ENCODE assay signal across 8 mouse cellular contexts in the genomic region with DNA sequence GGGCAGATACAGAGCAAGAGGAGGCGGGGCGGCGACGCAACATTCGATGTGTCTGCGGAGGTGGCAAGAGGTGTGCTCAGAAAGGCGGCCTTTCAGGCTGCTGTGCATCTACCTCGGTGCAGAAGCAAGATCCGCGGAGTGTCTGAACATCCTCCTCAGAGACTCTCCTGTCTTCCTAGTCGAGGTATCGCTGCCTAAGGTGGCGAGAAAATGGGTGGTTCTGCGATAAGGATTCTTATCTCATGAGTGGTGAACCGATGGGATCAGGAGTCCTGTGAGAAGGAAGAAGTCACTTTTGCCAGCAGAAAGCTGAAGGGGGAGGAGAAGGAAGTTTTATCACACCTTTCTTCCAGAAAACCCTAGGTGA. TPM values are rescaled to one million over a fixed set of nuclear protein-coding genes. Genes with fewer than 3 reads are reported as not detected.
A peak's percentile ranks its signal among the peaks of the same experiment; 100 is the strongest.
DNase-seq lines count a peak whose midpoint lies in the region; ATAC-seq and TF ChIP-seq lines count a peak whose summit lies in the region.

No protein-coding gene starts in this region.

- TF ChIP-seq EP300 in CH12.LX (IDR thresholded peaks at IDR 0.05; ENCODE audit: low read length), result no peak

- H3K27me3 ChIP-seq in heart, embryonic 11.5 days (ENCODE audit: control insufficient read depth, insufficient read depth, low read length), result peaks cover 53% of the 10 kb centered on the region
- peaks cover 35% of the 10 kb centered on the region for H3K27me3 ChIP-seq in CH12.LX (replicated peaks)
- peaks cover 44% of the 10 kb centered on the region for H3K27me3 ChIP-seq in forebrain, embryonic 14.5 days (replicated peaks; ENCODE audit: control insufficient read depth, insufficient read depth, low read length)
- H3K27me3 ChIP-seq in liver, embryonic 15.5 days, result peaks cover 75% of the 10 kb centered on the region

- DNase-seq in heart, postnatal 25 days (ENCODE audit: low spot score), result no peak
- no peak for DNase-seq in CH12.LX (ENCODE audit: extremely low read depth)
- no peak for DNase-seq in forebrain, embryonic 14.5 days (ENCODE audit: low spot score)
- no peak for DNase-seq in Muller cell, postnatal 12 days (ENCODE audit: inconsistent ontology term)
- no peak for DNase-seq in urinary bladder, postnatal 10 days (ENCODE audit: low spot score)
- DNase-seq in right cerebral cortex, adult 18-20 months, result no peak

- TF ChIP-seq POLR2A in CH12.LX (IDR thresholded peaks at IDR 0.05; ENCODE audit: low read depth, low read length), result no peak

- no peaks in the 10 kb centered on the region for H3K9me3 ChIP-seq in heart, embryonic 11.5 days (replicated peaks; ENCODE audit: control insufficient read depth, low read length)
- H3K9me3 ChIP-seq in CH12.LX (replicated peaks; ENCODE audit: low read length), result no peaks in the 10 kb centered on the region
- H3K9me3 ChIP-seq in forebrain, embryonic 14.5 days (replicated peaks; ENCODE audit: control insufficient read depth, low read length), result no peaks in the 10 kb centered on the region
- H3K9me3 ChIP-seq in liver, embryonic 15.5 days (replicated peaks), result no peaks in the 10 kb centered on the region; the same call in 1 of the 2 replicates

- no peak for ATAC-seq in heart, embryonic 11.5 days (replicated peaks; ENCODE audit: insufficient number of reproducible peaks, low FRiP score, low TSS enrichment)
- no peak for ATAC-seq in forebrain, embryonic 14.5 days
- ATAC-seq in liver, embryonic 15.5 days (ENCODE audit: insufficient read depth), result no peak

- WGBS in heart, embryonic 11.5 days (ENCODE audit: insufficient replicate concordance), result 3% methylated on average over 15 of the region's 15 CpGs
- 3% methylated on average over 15 of the region's 15 CpGs for WGBS in forebrain, embryonic 14.5 days
- WGBS in liver, embryonic 15.5 days (ENCODE audit: insufficient replicate concordance), result 2% methylated on average over 15 of the region's 15 CpGs

- no peaks in the 10 kb centered on the region; the same call in 1 of the 2 replicates for H3K36me3 ChIP-seq in heart, embryonic 11.5 days (ENCODE audit: control insufficient read depth, insufficient read depth, low read length)
- peaks cover 14 to 28% of the 10 kb centered on the region in 2 experiments for H3K36me3 ChIP-seq in CH12.LX (replicated peaks in 1 of 2; ENCODE audit: control insufficient read depth in 1 of 2, insufficient read depth in 1 of 2, low read length in 1 of 2)
- peaks cover 15% of the 10 kb centered on the region; the same call in 1 of the 2 replicates for H3K36me3 ChIP-seq in forebrain, embryonic 14.5 days (ENCODE audit: control insufficient read depth, insufficient read depth, low read length)
- peaks cover 12% of the 10 kb centered on the region; the same call in 1 of the 2 replicates for H3K36me3 ChIP-seq in liver, embryonic 15.5 days (replicated peaks)

- dilution Hi-C loops in CH12.LX (cut with MboI; ENCODE audit: extremely low pct_ligation_motif_present, extremely low pct_unique_long_range_greater_than_20kb, low sequenced_read_pairs), result no loop called here

- H3K4me1 ChIP-seq in heart, embryonic 11.5 days (ENCODE audit: control insufficient read depth, insufficient read depth, low read length), result peaks cover 47% of the 10 kb centered on the region
- peaks cover 19 to 56% of the 10 kb centered on the region in 2 experiments for H3K4me1 ChIP-seq in CH12.LX (ENCODE audit: control insufficient read depth in 1 of 2, insufficient read depth in 2 of 2)
- H3K4me1 ChIP-seq in forebrain, embryonic 14.5 days (ENCODE audit: control insufficient read depth, insufficient read depth, low read length), result peaks cover 31% of the 10 kb centered on the region
- peaks cover 66% of the 10 kb centered on the region for H3K4me1 ChIP-seq in liver, embryonic 15.5 days (replicated peaks)

- peak overlapping the region; percentile 93 for H3K4me2 ChIP-seq in heart, embryonic 11.5 days
- peak overlapping the region; percentile 86 for H3K4me2 ChIP-seq in CH12.LX (ENCODE audit: insufficient read depth, low read depth, poor library complexity, severe bottlenecking)
- peak overlapping the region; percentile 77 for H3K4me2 ChIP-seq in forebrain, embryonic 14.5 days (ENCODE audit: low read length)
- peak overlapping the region; percentile 92 for H3K4me2 ChIP-seq in liver, embryonic 15.5 days

- TF ChIP-seq RAD21 in CH12.LX (IDR thresholded peaks at IDR 0.05; ENCODE audit: low read depth, low read length), result no peak

- in situ Hi-C loops in CH12.LX (cut with MboI; ENCODE audit: low pct_ligation_motif_present, low pct_unique_long_range_greater_than_20kb, low sequenced_read_pairs), result loop anchor here (25.0 kb wide), 1 partner anchor 536 kb away; a partner anchor contains a TSS

- H3K4me3 ChIP-seq in heart, embryonic 11.5 days (ENCODE audit: low read depth, low read length), result peak overlapping the region; percentile 67
- peak overlapping the region; percentile 50 to 68 (median 53) for H3K4me3 ChIP-seq in CH12.LX (replicated peaks in 1 of 3; ENCODE audit: low read depth in 2 of 3, low read length in 2 of 3, poor library complexity in 1 of 3)
- peak overlapping the region; percentile 68 for H3K4me3 ChIP-seq in forebrain, embryonic 14.5 days (ENCODE audit: low read depth, low read length)
- peak overlapping the region; percentile 62 for H3K4me3 ChIP-seq in liver, embryonic 15.5 days (replicated peaks)

- intact Hi-C loops in heart, postnatal 25 days (cut with DNase I), result loop anchor here (10.0 kb wide), 2 partner anchors 311 to 349 kb away; a partner anchor contains a TSS

- no peak for TF ChIP-seq CTCF in CH12.LX (conservative IDR thresholded peaks at IDR 0.05 in 1 of 2, IDR thresholded peaks at IDR 0.05 in 1 of 2; ENCODE audit: low read depth in 2 of 2, low read length in 2 of 2)

- H3K9ac ChIP-seq in heart, embryonic 11.5 days (ENCODE audit: low read depth, low read length), result no peak overlapping the region; the same call in 1 of the 2 replicates
- peak overlapping the region; percentile 6; the same call in 1 of the 2 replicates for H3K9ac ChIP-seq in CH12.LX (ENCODE audit: insufficient read depth, low read depth)
- peak overlapping the region; percentile 62 for H3K9ac ChIP-seq in forebrain, embryonic 14.5 days (ENCODE audit: low read length)
- no peak overlapping the region for H3K9ac ChIP-seq in liver, embryonic 15.5 days

- H3K79me2 ChIP-seq in CH12.LX (replicated peaks; ENCODE audit: control insufficient read depth, extremely low read depth, insufficient read depth, poor library complexity, severe bottlenecking), result peaks cover 9% of the 10 kb centered on the region

- no peak overlapping the region for H3K27ac ChIP-seq in heart, embryonic 11.5 days (ENCODE audit: low read depth, low read length)
- no peak overlapping the region for H3K27ac ChIP-seq in CH12.LX (ENCODE audit: insufficient read depth, low read depth)
- H3K27ac ChIP-seq in forebrain, embryonic 14.5 days (ENCODE audit: low read depth, low read length), result no peak overlapping the region
- no peak overlapping the region for H3K27ac ChIP-seq in liver, embryonic 15.5 days (replicated peaks)

TF ChIP-seq in CH12.LX, 34 proteins besides CTCF, POLR2A, EP300 and RAD21:
- TF ChIP-seq NRF1 (IDR thresholded peaks at IDR 0.05; ENCODE audit: low read depth, low read length) (no peak), MAX (IDR thresholded peaks at IDR 0.05; ENCODE audit: low read length) (0 out of 2 replicates have a peak, but pooled peaks have one; percentile 25)

RNA-seq across cellular contexts. Expression of a gene that starts 4.5 kb away (rescaled TPM):
- polyA plus RNA-seq in heart, embryonic 11.5 days (2014; fragmentation: Nextera tagmentation; extraction: Ambion mirVana), result 2.5 and 3.0 TPM in 2 replicates
- total RNA-seq in heart, postnatal 25 days (2021), result 10 to 100 TPM; 15.3 to 19.2 TPM
- total RNA-seq in CH12.LX (2012; rRNA removed) (6.4 and 9.6 TPM in 2 replicates), CH12.LX (2014; rRNA removed) (2.8 and 2.9 TPM in 2 replicates)
- 4.3 and 5.7 TPM in 2 replicates for polyA plus RNA-seq in CH12.LX (2012; ENCODE audit: insufficient read length, low read depth)
- polyA plus RNA-seq in forebrain, embryonic 14.5 days (2014; fragmentation: Nextera tagmentation; extraction: Ambion mirVana), result 1.3 and 2.0 TPM in 2 replicates
- 1.3 and 1.5 TPM in 2 replicates for polyA plus RNA-seq in liver, embryonic 15.5 days (2015; fragmentation: Nextera tagmentation; extraction: Ambion mirVana)

RNA-seq across cellular contexts. Expression of a gene that starts 4.9 kb away (rescaled TPM):
- polyA plus RNA-seq in heart, embryonic 11.5 days (2014; fragmentation: Nextera tagmentation; extraction: Ambion mirVana), result 23.4 and 24.6 TPM in 2 replicates
- total RNA-seq in heart, postnatal 25 days (2021), result 1 to 10 TPM; 6.0 to 6.1 TPM
- 20.7 and 28.4 TPM in 2 replicates for total RNA-seq in CH12.LX (2012; rRNA removed)
- total RNA-seq in CH12.LX (2014; rRNA removed), result 68.4 and 86.9 TPM in 2 replicates
- polyA plus RNA-seq in CH12.LX (2012; ENCODE audit: insufficient read length, low read depth), result 28.6 and 32.1 TPM in 2 replicates
- polyA plus RNA-seq in forebrain, embryonic 14.5 days (2014; fragmentation: Nextera tagmentation; extraction: Ambion mirVana), result 24.3 and 24.6 TPM in 2 replicates
- 9.2 and 10.2 TPM in 2 replicates for polyA plus RNA-seq in liver, embryonic 15.5 days (2015; fragmentation: Nextera tagmentation; extraction: Ambion mirVana)

RNA-seq across cellular contexts. Expression of a gene that starts 17.3 kb away (rescaled TPM):
- polyA plus RNA-seq in heart, embryonic 11.5 days (2014; fragmentation: Nextera tagmentation; extraction: Ambion mirVana), result 16.5 and 21.0 TPM in 2 replicates
- 1 to 10 TPM; 7.4 to 9.0 TPM for total RNA-seq in heart, postnatal 25 days (2021)
- total RNA-seq in CH12.LX (2012; rRNA removed) (47.7 and 50.6 TPM in 2 replicates), CH12.LX (2014; rRNA removed) (56.4 and 57.0 TPM in 2 replicates)
- 50.9 and 54.7 TPM in 2 replicates for polyA plus RNA-seq in CH12.LX (2012; ENCODE audit: insufficient read length, low read depth)
- 15.9 and 17.6 TPM in 2 replicates for polyA plus RNA-seq in forebrain, embryonic 14.5 days (2014; fragmentation: Nextera tagmentation; extraction: Ambion mirVana)
- polyA plus RNA-seq in liver, embryonic 15.5 days (2015; fragmentation: Nextera tagmentation; extraction: Ambion mirVana), result 10.9 and 11.6 TPM in 2 replicates

RNA-seq across cellular contexts. Expression of a gene that starts 19.8 kb away (rescaled TPM):
- 12.7 and 16.8 TPM in 2 replicates for polyA plus RNA-seq in heart, embryonic 11.5 days (2014; fragmentation: Nextera tagmentation; extraction: Ambion mirVana)
- total RNA-seq in heart, postnatal 25 days (2021), result 1 to 10 TPM; 9.7 to 9.8 TPM
- 0.04 TPM in 2 replicates for total RNA-seq in CH12.LX (2012; rRNA removed)
- total RNA-seq in CH12.LX (2014; rRNA removed), result 0.08 TPM in 1 of 2 replicates, not detected in the other
- polyA plus RNA-seq in CH12.LX (2012; ENCODE audit: insufficient read length, low read depth), result 0.09 and 0.11 TPM in 2 replicates
- polyA plus RNA-seq in forebrain, embryonic 14.5 days (2014; fragmentation: Nextera tagmentation; extraction: Ambion mirVana), result 5.0 and 7.4 TPM in 2 replicates
- polyA plus RNA-seq in liver, embryonic 15.5 days (2015; fragmentation: Nextera tagmentation; extraction: Ambion mirVana), result 0.74 and 0.88 TPM in 2 replicates

Comparison
In these comparisons a context has a peak if more than half of its experiments do, and no peak if none do; other contexts are left out.
1. H3K9ac ChIP-seq: peak in CH12.LX (single experiment) and forebrain, embryonic 14.5 days (single experiment); none in heart, embryonic 11.5 days (single experiment) and liver, embryonic 15.5 days (single experiment).
2. Peak in every context shown above with its lines, with median percentiles within 50 percentile points of each other: H3K4me2 ChIP-seq and H3K4me3 ChIP-seq.